Mouse (Mus musculus) E14TG2a.4 (cell line): ENCODE data around the gene Tm4sf1.

Source experiments
- CTCF ChIP-seq: conservative IDR thresholded peaks from 2 replicates; pipeline ENCODE4 v1.5.1; 2014; ENCODE audit warnings: low read length
- NANOG ChIP-seq: IDR thresholded peaks from 2 replicates; pipeline ENCODE4 v1.6.1; 2014; ENCODE audit warnings: borderline replicate concordance, low read length, mixed read lengths
- POU5F1 ChIP-seq: IDR thresholded peaks from 2 replicates; pipeline ENCODE4 v1.6.1; 2014; ENCODE audit warnings: low read length, borderline replicate concordance

GRCm38 (mm10) chr3:57268994-57269393, 32.8 kb downstream of the Tm4sf1 start:
- TF ChIP-seq CTCF (no peak), POU5F1 (no peak), NANOG (no peak)
